9 mouse cellular contexts compared by ENCODE assay signal in genomic region chr8:125897868-125898788, GRCm38 (mm10). TPM values are rescaled to one million over a fixed set of nuclear protein-coding genes. Genes with fewer than 3 reads are reported as not detected.
DNase-seq lines count a peak whose midpoint lies in the region; ATAC-seq and TF ChIP-seq lines count a peak whose summit lies in the region.
"Had no signal": no experiment of that assay in that cellular context is flagged by ENCODE, and none has a peak within 500 bp of the region (broad histone marks: within the 10 kb centered on the region; RNA-seq: fewer than 3 reads in every experiment).

Gene Pcnx2, minus strand, starts transcription at chr8:125898317.

- no peak for TF ChIP-seq CTCF in E14TG2a.4 (conservative IDR thresholded peaks at IDR 0.05; ENCODE audit: low read length)

- H3K4me1 ChIP-seq in E14TG2a.4 (replicated peaks; ENCODE audit: low read depth, low read length) (peaks cover 12% of the 10 kb centered on the region), ES-E14 (ENCODE audit: control insufficient read depth in 2 of 2, insufficient read depth in 2 of 2, low read length in 2 of 2, poor library complexity in 1 of 2) (no peaks in the 10 kb centered on the region; a peak in 1 of 4 replicates)
- H3K4me1 ChIP-seq in embryonic facial prominence, embryonic 15.5 days = peaks cover 6% of the 10 kb centered on the region
- peaks cover 11% of the 10 kb centered on the region for H3K4me1 ChIP-seq in midbrain, embryonic 10.5 days

- WGBS in embryonic facial prominence, embryonic 15.5 days = 6% methylated on average over 44 of the region's 44 CpGs
- 6% methylated on average over 44 of the region's 44 CpGs for WGBS in midbrain, embryonic 10.5 days

- H3K36me3 ChIP-seq in E14TG2a.4 (ENCODE audit: insufficient read depth, low read length) (no peaks in the 10 kb centered on the region), ES-E14 (ENCODE audit: control insufficient read depth, insufficient read depth, low read length, poor library complexity, severe bottlenecking) (no peaks in the 10 kb centered on the region)
- no peaks in the 10 kb centered on the region for H3K36me3 ChIP-seq in embryonic facial prominence, embryonic 15.5 days
- no peaks in the 10 kb centered on the region for H3K36me3 ChIP-seq in midbrain, embryonic 10.5 days

- peak within 1 kb of the TSS; percentile 39 for H3K4me2 ChIP-seq in embryonic facial prominence, embryonic 15.5 days (replicated peaks)

- H3K9ac ChIP-seq in ES-E14 (ENCODE audit: insufficient read depth, low read depth, low read length, poor library complexity, severe bottlenecking) = peak within 1 kb of the TSS; percentile 27; the same call in 1 of the 2 replicates
- no peak within 1 kb of the TSS for H3K9ac ChIP-seq in embryonic facial prominence, embryonic 15.5 days

- H3K9me3 ChIP-seq in E14TG2a.4 (ENCODE audit: low read length) (no peaks in the 10 kb centered on the region), ES-E14 (ENCODE audit: control insufficient read depth, insufficient read depth, low read depth, low read length) (no peaks in the 10 kb centered on the region)
- no peaks in the 10 kb centered on the region for H3K9me3 ChIP-seq in embryonic facial prominence, embryonic 15.5 days (replicated peaks)
- H3K9me3 ChIP-seq in midbrain, embryonic 10.5 days (replicated peaks) = no peaks in the 10 kb centered on the region

- no peak within 1 kb of the TSS for H3K27ac ChIP-seq in ES-E14 (ENCODE audit: insufficient read depth, low read depth, low read length, poor library complexity, severe bottlenecking)
- H3K27ac ChIP-seq in embryonic facial prominence, embryonic 15.5 days (replicated peaks) = no peak within 1 kb of the TSS
- H3K27ac ChIP-seq in midbrain, embryonic 10.5 days (replicated peaks) = 0 out of 2 replicates have a peak within 1 kb of the TSS, but pooled peaks have one; percentile 1

- peak within 1 kb of the TSS; percentile 79 for H3K4me3 ChIP-seq in E14TG2a.4 (replicated peaks; ENCODE audit: low read length)
- H3K4me3 ChIP-seq in ES-E14 (ENCODE audit: insufficient read depth in 1 of 2, low read depth in 1 of 2, low read length in 2 of 2, poor library complexity in 1 of 2, severe bottlenecking in 1 of 2) = peak within 1 kb of the TSS; percentile 24 to 79; a peak in 3 of 4 replicates
- H3K4me3 ChIP-seq in embryonic facial prominence, embryonic 15.5 days (replicated peaks) = peak within 1 kb of the TSS; percentile 21
- peak within 1 kb of the TSS; percentile 55 for H3K4me3 ChIP-seq in midbrain, embryonic 10.5 days
- H3K4me3 ChIP-seq: erythroblast, embryonic 14.5 days had no signal

- peaks cover 25% of the 10 kb centered on the region for H3K27me3 ChIP-seq in E14TG2a.4 (ENCODE audit: insufficient read depth, low read length)
- H3K27me3 ChIP-seq in embryonic facial prominence, embryonic 15.5 days = peaks cover 31% of the 10 kb centered on the region
- peaks cover 49% of the 10 kb centered on the region for H3K27me3 ChIP-seq in midbrain, embryonic 10.5 days (ENCODE audit: low read depth, poor library complexity, severe bottlenecking)

- no peak for DNase-seq in ES-E14 (ENCODE audit: low read depth, low spot score)
- peak; percentile 75 to 79 for DNase-seq in layer of hippocampus, adult 18-20 months (ENCODE audit: low spot score in 2 of 2)
- peak; percentile 26 for DNase-seq in midbrain, embryonic 10.5 days (ENCODE audit: low spot score)
- DNase-seq in adrenal gland, adult 8-10 months = no peak
- no peak for DNase-seq in spleen, postnatal 14 days (ENCODE audit: low spot score in 2 of 2)
- no peak for DNase-seq in kidney, adult 9 months

- in situ Hi-C loops in ES-E14 (cut with MboI; ENCODE audit: low sequenced_read_pairs in 2 of 2, unreplicated experiment in 2 of 2) = no loop called here

- peak; percentile 51; the same call in 1 of the 2 replicates for ATAC-seq in embryonic facial prominence, embryonic 15.5 days (ENCODE audit: insufficient number of reproducible peaks, low FRiP score, low TSS enrichment, low read depth)

TF ChIP-seq in ES-E14, 5 proteins besides CTCF, POLR2A, EP300 and RAD21:
- TF ChIP-seq HCFC1 (IDR thresholded peaks at IDR 0.05; ENCODE audit: borderline replicate concordance, insufficient read depth, low read length) (no peak), ZNF384 (IDR thresholded peaks at IDR 0.05; ENCODE audit: low read depth, low read length) (no peak), CHD2 (IDR thresholded peaks at IDR 0.05; ENCODE audit: low read depth, low read length) (no peak), MAFK (IDR thresholded peaks at IDR 0.05; ENCODE audit: insufficient read depth, low read depth, low read length) (no peak), ZC3H11A (IDR thresholded peaks at IDR 0.05; ENCODE audit: borderline replicate concordance, low read depth, low read length) (no peak)

RNA-seq across cellular contexts. Expression of gene Pcnx2, which starts in this region (rescaled TPM):
- 2.0 and 2.9 TPM in 2 replicates for total RNA-seq in ES-E14 (2012; rRNA removed)
- polyA plus RNA-seq in embryonic facial prominence, embryonic 15.5 days (2015; fragmentation: Nextera tagmentation; extraction: Ambion mirVana) = 0.67 and 0.75 TPM in 2 replicates
- total RNA-seq in layer of hippocampus, adult 18-20 months (2021) = 10 to 100 TPM; 66.1 to 67.7 TPM
- polyA plus RNA-seq in midbrain, embryonic 10.5 days (2016; fragmentation: Nextera tagmentation; extraction: Ambion mirVana) = 0.11 and 0.24 TPM in 2 replicates
- total RNA-seq in adrenal gland, adult 8-10 months (2022) = under 1 TPM; 0.29 to 0.77 (median 0.63) TPM

Comparison
In these comparisons a context has a peak if more than half of its experiments do, and no peak if none do; other contexts are left out.
1. RNA of gene Pcnx2 (total RNA-seq): 66.1 to 67.7 TPM in layer of hippocampus, adult 18-20 months; 2.0 to 2.9 TPM in ES-E14 and 0.29 to 0.77 TPM in adrenal gland, adult 8-10 months; every median in the first group is over 10 times any median in the second.
2. Peak in ATAC-seq, H3K4me3 ChIP-seq and H3K4me2 ChIP-seq in embryonic facial prominence, embryonic 15.5 days; RNA of the gene not detected or under 1 TPM.
3. Peak in DNase-seq, H3K4me3 ChIP-seq and H3K27ac ChIP-seq in midbrain, embryonic 10.5 days; RNA of the gene not detected or under 1 TPM.
4. H3K4me3 ChIP-seq: peak in every context shown above with its lines; median percentile 79 in E14TG2a.4; 55 in midbrain, embryonic 10.5 days; 52 in ES-E14; 21 in embryonic facial prominence, embryonic 15.5 days.
5. DNase-seq: peak in layer of hippocampus, adult 18-20 months (2 of 2); none in ES-E14 (single experiment), adrenal gland, adult 8-10 months (single experiment), spleen, postnatal 14 days (0 of 2) and kidney, adult 9 months (single experiment).